ENCODE assay signal across 8 mouse cellular contexts in the genomic region with DNA sequence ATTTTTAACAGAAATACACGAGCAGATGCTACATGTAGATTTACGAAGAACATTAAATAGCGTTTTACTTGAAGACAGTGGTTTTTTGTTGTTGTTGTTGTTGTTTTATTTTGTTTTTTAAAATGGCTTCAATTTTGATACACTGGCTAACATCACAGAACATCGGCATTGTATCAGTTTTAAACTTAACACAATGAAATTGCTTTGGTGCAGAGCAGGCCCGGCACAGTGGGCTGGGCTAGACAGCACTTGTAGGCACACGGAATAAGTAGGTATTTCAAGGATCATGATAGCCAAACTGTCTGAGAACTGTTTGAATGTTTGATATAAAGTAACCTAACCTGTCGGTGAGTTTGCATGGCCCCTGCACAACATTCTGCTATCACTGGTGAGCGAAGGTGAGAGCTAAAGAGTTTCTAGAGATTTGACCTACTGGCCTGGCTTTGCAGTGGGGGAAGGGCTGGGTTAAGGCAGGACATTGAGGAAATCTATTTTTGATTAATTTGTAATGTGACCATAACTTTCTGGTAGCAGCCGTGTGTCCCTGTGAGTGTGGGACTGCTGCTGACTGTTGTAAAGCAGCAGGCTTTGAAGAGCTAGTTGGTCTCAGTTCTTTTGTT. TPM values are rescaled to one million over a fixed set of nuclear protein-coding genes. Genes with fewer than 3 reads are reported as not detected.
DNase-seq lines count a peak whose midpoint lies in the region; ATAC-seq and TF ChIP-seq lines count a peak whose summit lies in the region.

No protein-coding gene starts in this region.

- ATAC-seq in limb, embryonic 12.5 days (ENCODE audit: insufficient number of reproducible peaks, insufficient read depth, low FRiP score, low TSS enrichment, low read depth) = no peak
- no peak for ATAC-seq in embryonic facial prominence, embryonic 12.5 days (ENCODE audit: insufficient number of reproducible peaks, insufficient read depth, low FRiP score, low TSS enrichment)
- no peak for ATAC-seq in hindbrain, embryonic 11.5 days (ENCODE audit: low FRiP score)

- no peak overlapping the region for H3K27ac ChIP-seq in limb, embryonic 12.5 days
- H3K27ac ChIP-seq in limb, embryonic 10.5 days = no peak overlapping the region
- H3K27ac ChIP-seq in embryonic facial prominence, embryonic 12.5 days = no peak overlapping the region
- H3K27ac ChIP-seq in hindbrain, embryonic 11.5 days (ENCODE audit: low read depth, low read length) = peak overlapping the region; percentile 91; the same call in 1 of the 2 replicates

- H3K9me3 ChIP-seq in limb, embryonic 12.5 days = no peaks in the 10 kb centered on the region
- H3K9me3 ChIP-seq in limb, embryonic 10.5 days (replicated peaks) = no peaks in the 10 kb centered on the region
- no peaks in the 10 kb centered on the region for H3K9me3 ChIP-seq in embryonic facial prominence, embryonic 12.5 days
- H3K9me3 ChIP-seq in hindbrain, embryonic 11.5 days (ENCODE audit: control insufficient read depth, low read length) = no peaks in the 10 kb centered on the region

- no peaks in the 10 kb centered on the region for H3K79me2 ChIP-seq in myocyte (ENCODE audit: control insufficient read depth, insufficient read depth)

- 81% methylated on average over 9 of the region's 9 CpGs for WGBS in limb, embryonic 12.5 days
- WGBS in limb, embryonic 10.5 days = 82% methylated on average over 9 of the region's 9 CpGs
- WGBS in embryonic facial prominence, embryonic 12.5 days = 74% methylated on average over 9 of the region's 9 CpGs
- WGBS in hindbrain, embryonic 11.5 days = 64% methylated on average over 9 of the region's 9 CpGs

- 0 out of 2 replicates have a peak overlapping the region, but pooled peaks have one; percentile 66 for H3K4me2 ChIP-seq in limb, embryonic 12.5 days
- peak overlapping the region; percentile 55 for H3K4me2 ChIP-seq in embryonic facial prominence, embryonic 12.5 days (replicated peaks)
- peak overlapping the region; percentile 36 for H3K4me2 ChIP-seq in hindbrain, embryonic 11.5 days (replicated peaks; ENCODE audit: low read depth, low read length)
- H3K4me2 ChIP-seq in myocyte (ENCODE audit: low read depth) = peak overlapping the region; percentile 86

- H3K9ac ChIP-seq in limb, embryonic 12.5 days (replicated peaks) = no peak overlapping the region
- H3K9ac ChIP-seq in embryonic facial prominence, embryonic 12.5 days = no peak overlapping the region
- H3K9ac ChIP-seq in hindbrain, embryonic 11.5 days (ENCODE audit: low read depth, low read length) = peak overlapping the region; percentile 55

- no peaks in the 10 kb centered on the region for H3K36me3 ChIP-seq in limb, embryonic 12.5 days
- no peaks in the 10 kb centered on the region for H3K36me3 ChIP-seq in limb, embryonic 10.5 days
- no peaks in the 10 kb centered on the region for H3K36me3 ChIP-seq in embryonic facial prominence, embryonic 12.5 days
- no peaks in the 10 kb centered on the region for H3K36me3 ChIP-seq in hindbrain, embryonic 11.5 days (ENCODE audit: control insufficient read depth, insufficient read depth, low read length)
- no peaks in the 10 kb centered on the region for H3K36me3 ChIP-seq in myocyte (ENCODE audit: control insufficient read depth, insufficient read depth)

- no peaks in the 10 kb centered on the region for H3K27me3 ChIP-seq in limb, embryonic 12.5 days
- H3K27me3 ChIP-seq in limb, embryonic 10.5 days (ENCODE audit: low read depth, poor library complexity, severe bottlenecking) = no peaks in the 10 kb centered on the region
- no peaks in the 10 kb centered on the region for H3K27me3 ChIP-seq in embryonic facial prominence, embryonic 12.5 days
- H3K27me3 ChIP-seq in hindbrain, embryonic 11.5 days (ENCODE audit: control insufficient read depth, insufficient read depth, low read length) = no peaks in the 10 kb centered on the region
- H3K27me3 ChIP-seq in myocyte (ENCODE audit: control insufficient read depth, insufficient read depth, insufficient read length) = no peaks in the 10 kb centered on the region

- no peak overlapping the region for H3ac ChIP-seq in myocyte (ENCODE audit: control insufficient read depth, insufficient read length)

- H3K4me1 ChIP-seq in limb, embryonic 12.5 days (replicated peaks) = peaks cover 11% of the 10 kb centered on the region
- peaks cover 15% of the 10 kb centered on the region for H3K4me1 ChIP-seq in limb, embryonic 10.5 days
- H3K4me1 ChIP-seq in embryonic facial prominence, embryonic 12.5 days = peaks cover 11% of the 10 kb centered on the region; the same call in 1 of the 2 replicates
- no peaks in the 10 kb centered on the region for H3K4me1 ChIP-seq in hindbrain, embryonic 11.5 days (replicated peaks; ENCODE audit: control insufficient read depth, insufficient read depth, low read length)

- no peak for DNase-seq in limb, embryonic 10.5 days (ENCODE audit: low spot score)
- DNase-seq in hindbrain, embryonic 11.5 days (ENCODE audit: low spot score) = peak; percentile 41
- no peak for DNase-seq in urinary bladder, postnatal 25 days (ENCODE audit: low spot score)
- no peak for DNase-seq in kidney, postnatal 14 days
- no peak for DNase-seq in thymus, postnatal 14 days

- H3K4me3 ChIP-seq in limb, embryonic 12.5 days (replicated peaks) = no peak overlapping the region
- no peak overlapping the region for H3K4me3 ChIP-seq in limb, embryonic 10.5 days
- peak overlapping the region; percentile 33 for H3K4me3 ChIP-seq in embryonic facial prominence, embryonic 12.5 days
- peak overlapping the region; percentile 45 for H3K4me3 ChIP-seq in hindbrain, embryonic 11.5 days (ENCODE audit: low read depth, low read length)
- H3K4me3 ChIP-seq in myocyte = no peak overlapping the region

- no peak for TF ChIP-seq POLR2A in myocyte (IDR thresholded peaks at IDR 0.05; ENCODE audit: insufficient read length, low read depth)

TF ChIP-seq in myocyte, 11 proteins besides CTCF, POLR2A, EP300 and RAD21:
- TF ChIP-seq USF1 (IDR thresholded peaks at IDR 0.05; ENCODE audit: low read depth) (no peak), TCF3 (IDR thresholded peaks at IDR 0.05; ENCODE audit: insufficient read length, low read depth) (no peak), SRF (IDR thresholded peaks at IDR 0.05; ENCODE audit: control insufficient read depth, insufficient read length, low read depth) (no peak), E2F4 (IDR thresholded peaks at IDR 0.05; ENCODE audit: insufficient read depth) (no peak), MYOD1 (IDR thresholded peaks at IDR 0.05; ENCODE audit: control insufficient read depth in 1 of 3, insufficient read length in 2 of 3, low read depth in 2 of 3) (no peak), POLR2AphosphoS2 (IDR thresholded peaks at IDR 0.05; ENCODE audit: insufficient read length, low read depth) (no peak), TCF12 (IDR thresholded peaks at IDR 0.05; ENCODE audit: insufficient read depth, poor library complexity, severe bottlenecking) (no peak), REST (IDR thresholded peaks at IDR 0.05; ENCODE audit: insufficient read depth, insufficient read length) (no peak), MYOG (IDR thresholded peaks at IDR 0.05; ENCODE audit: control insufficient read depth in 1 of 3, insufficient read depth in 1 of 3, insufficient read length in 2 of 3, low read depth in 2 of 3) (no peak), CEBPB (IDR thresholded peaks at IDR 0.05; ENCODE audit: insufficient read depth, poor library complexity, severe bottlenecking) (no peak), MAX (IDR thresholded peaks at IDR 0.05; ENCODE audit: low read depth) (no peak)

RNA-seq across cellular contexts. Expression of a gene that starts 57.4 kb away (rescaled TPM):
- polyA plus RNA-seq in limb, embryonic 12.5 days (2016; fragmentation: Nextera tagmentation; extraction: Ambion mirVana) = 21.7 and 24.2 TPM in 2 replicates
- polyA plus RNA-seq in limb, embryonic 10.5 days (2016; fragmentation: Nextera tagmentation; extraction: Ambion mirVana) = 17.9 and 19.7 TPM in 2 replicates
- polyA plus RNA-seq in embryonic facial prominence, embryonic 12.5 days (2016; fragmentation: Nextera tagmentation; extraction: Ambion mirVana) = 28.4 and 31.3 TPM in 2 replicates
- 43.1 and 52.1 TPM in 2 replicates for polyA plus RNA-seq in hindbrain, embryonic 11.5 days (2014; fragmentation: Nextera tagmentation; extraction: Ambion mirVana)
- polyA plus RNA-seq in myocyte (2012; fragmentation: generic; extraction: Trizol) = 8.4 TPM

Comparison
In these comparisons a context has a peak if more than half of its experiments do, and no peak if none do; other contexts are left out.
1. H3K4me2 ChIP-seq: peak in every context shown above with its lines; median percentile 86 in myocyte; 66 in limb, embryonic 12.5 days; 55 in embryonic facial prominence, embryonic 12.5 days; 36 in hindbrain, embryonic 11.5 days.
2. H3K4me3 ChIP-seq: peak in embryonic facial prominence, embryonic 12.5 days (single experiment) and hindbrain, embryonic 11.5 days (single experiment); none in limb, embryonic 12.5 days (single experiment), limb, embryonic 10.5 days (single experiment) and myocyte (single experiment).